In the genomic region with DNA sequence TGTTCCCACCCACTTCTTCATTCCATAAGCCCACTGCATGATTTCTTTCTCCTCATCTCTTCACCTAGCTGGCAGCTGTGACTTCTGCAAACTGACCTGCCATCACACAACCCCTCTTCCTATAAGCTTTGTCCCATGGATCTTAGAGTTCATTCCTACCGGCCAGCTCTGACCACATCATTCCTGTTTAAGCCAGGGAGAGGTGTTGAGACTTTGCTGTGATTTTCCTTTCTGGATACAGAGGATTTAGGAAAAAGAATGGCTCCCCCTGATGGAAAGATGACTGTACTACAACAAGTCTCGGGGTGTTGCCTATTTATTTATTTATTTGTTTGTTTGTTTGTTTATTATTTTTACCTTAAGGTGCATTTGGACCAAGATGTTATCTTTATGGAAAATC, we compare ENCODE assay signal across 9 mouse cellular contexts. TPM values are rescaled to one million over a fixed set of nuclear protein-coding genes. Genes with fewer than 3 reads are reported as not detected.
DNase-seq lines count a peak whose midpoint lies in the region; ATAC-seq and TF ChIP-seq lines count a peak whose summit lies in the region.
"Had no signal": no experiment of that assay in that cellular context is flagged by ENCODE, and none has a peak within 500 bp of the region (broad histone marks: within the 10 kb centered on the region; RNA-seq: fewer than 3 reads in every experiment).

No protein-coding gene starts in this region.

- H3K4me1 ChIP-seq in forebrain, embryonic 14.5 days (ENCODE audit: control insufficient read depth, insufficient read depth, low read length), result peaks cover 8% of the 10 kb centered on the region
- H3K4me1 ChIP-seq in forebrain, embryonic 10.5 days, result peaks cover 19% of the 10 kb centered on the region
- H3K4me1 ChIP-seq in hindbrain, postnatal 0 days (ENCODE audit: insufficient read depth, low read length), result peaks cover 8% of the 10 kb centered on the region; the same call in 1 of the 2 replicates

- H3K9ac ChIP-seq in forebrain, embryonic 14.5 days (ENCODE audit: low read length), result no peak overlapping the region
- no peak overlapping the region; the same call in 1 of the 2 replicates for H3K9ac ChIP-seq in hindbrain, postnatal 0 days (replicated peaks; ENCODE audit: low read length)

- DNase-seq in forebrain, embryonic 14.5 days (ENCODE audit: low spot score), result peak; percentile 84
- DNase-seq in forebrain, embryonic 10.5 days (ENCODE audit: extremely low spot score, low spot score), result no peak
- DNase-seq in A20 (ENCODE audit: low read depth, low spot score), result peak; percentile 44
- peak; percentile 79 to 82 for DNase-seq in cerebellum, postnatal 14 days
- peak; percentile 89 for DNase-seq in hindbrain, postnatal 0 days (ENCODE audit: low spot score)
- DNase-seq in lung, postnatal 25 days (ENCODE audit: low spot score), result peak; percentile 59
- no peak for DNase-seq in right cerebral cortex, adult 18-20 months
- no peak for DNase-seq in layer of hippocampus, adult 9-11 months

- H3K9me3 ChIP-seq in forebrain, embryonic 14.5 days (replicated peaks; ENCODE audit: control insufficient read depth, low read length), result no peaks in the 10 kb centered on the region
- peaks cover 11% of the 10 kb centered on the region; the same call in 1 of the 2 replicates for H3K9me3 ChIP-seq in forebrain, embryonic 10.5 days
- no peaks in the 10 kb centered on the region for H3K9me3 ChIP-seq in hindbrain, postnatal 0 days (ENCODE audit: low read length)

- H3K36me3 ChIP-seq in forebrain, embryonic 14.5 days (ENCODE audit: control insufficient read depth, insufficient read depth, low read length), result no peaks in the 10 kb centered on the region
- H3K36me3 ChIP-seq in forebrain, embryonic 10.5 days (replicated peaks), result peaks cover 11% of the 10 kb centered on the region
- no peaks in the 10 kb centered on the region for H3K36me3 ChIP-seq in hindbrain, postnatal 0 days (ENCODE audit: insufficient read depth, low read length)

- TF ChIP-seq CTCF in hindbrain, postnatal 0 days (IDR thresholded peaks at IDR 0.05; ENCODE audit: low read depth), result peak; percentile 80

- H3K4me2 ChIP-seq in forebrain, embryonic 14.5 days (ENCODE audit: low read length), result no peak overlapping the region
- peak overlapping the region; percentile 88; the same call in 1 of the 2 replicates for H3K4me2 ChIP-seq in hindbrain, postnatal 0 days (ENCODE audit: low read depth, low read length)

- 1% methylated on average over 2 of the region's 2 CpGs for WGBS in forebrain, embryonic 14.5 days
- WGBS in forebrain, embryonic 10.5 days, result 14% methylated on average over 2 of the region's 2 CpGs
- 1% methylated on average over 2 of the region's 2 CpGs for WGBS in hindbrain, postnatal 0 days

- ATAC-seq in forebrain, embryonic 14.5 days, result no peak
- no peak for ATAC-seq in hindbrain, postnatal 0 days

- 0 out of 2 replicates have a peak overlapping the region, but pooled peaks have one; percentile 6 for H3K27ac ChIP-seq in forebrain, embryonic 14.5 days (ENCODE audit: low read depth, low read length)
- H3K27ac ChIP-seq in forebrain, embryonic 10.5 days, result no peak overlapping the region
- H3K27ac ChIP-seq in hindbrain, postnatal 0 days, result peak overlapping the region; percentile 98

- no peak overlapping the region for H3K4me3 ChIP-seq in forebrain, embryonic 14.5 days (ENCODE audit: low read depth, low read length)
- H3K4me3 ChIP-seq in forebrain, embryonic 10.5 days, result no peak overlapping the region
- H3K4me3 ChIP-seq in hindbrain, postnatal 0 days (ENCODE audit: low read length), result no peak overlapping the region

- H3K27me3 ChIP-seq in forebrain, embryonic 14.5 days (replicated peaks; ENCODE audit: control insufficient read depth, insufficient read depth, low read length), result no peaks in the 10 kb centered on the region
- no peaks in the 10 kb centered on the region for H3K27me3 ChIP-seq in forebrain, embryonic 10.5 days (ENCODE audit: poor library complexity, severe bottlenecking)
- H3K27me3 ChIP-seq in hindbrain, postnatal 0 days (ENCODE audit: insufficient read depth, low read length), result no peaks in the 10 kb centered on the region

RNA-seq across cellular contexts. Expression of a gene that starts 1.1 kb away (rescaled TPM):
- 3.6 and 4.9 TPM in 2 replicates for polyA plus RNA-seq in forebrain, embryonic 14.5 days (2014; fragmentation: Nextera tagmentation; extraction: Ambion mirVana)
- 4.1 and 4.2 TPM in 2 replicates for polyA plus RNA-seq in forebrain, embryonic 10.5 days (2016; fragmentation: Nextera tagmentation; extraction: Ambion mirVana)
- total RNA-seq in hindbrain, postnatal 0 days (2014; rRNA removed), result 13.9 and 14.2 TPM in 2 replicates
- polyA plus RNA-seq in hindbrain, postnatal 0 days (2015; fragmentation: Nextera tagmentation; extraction: Ambion mirVana), result 2.6 and 2.7 TPM in 2 replicates

RNA-seq across cellular contexts. Expression of a gene that starts 24.7 kb away (rescaled TPM):
- polyA plus RNA-seq in forebrain, embryonic 14.5 days (2014; fragmentation: Nextera tagmentation; extraction: Ambion mirVana), result not detected in 2 replicates
- 0.41 and 0.48 TPM in 2 replicates for polyA plus RNA-seq in forebrain, embryonic 10.5 days (2016; fragmentation: Nextera tagmentation; extraction: Ambion mirVana)
- total RNA-seq in hindbrain, postnatal 0 days (2014; rRNA removed), result 0.43 and 1.8 TPM in 2 replicates
- 1.8 and 2.2 TPM in 2 replicates for polyA plus RNA-seq in hindbrain, postnatal 0 days (2015; fragmentation: Nextera tagmentation; extraction: Ambion mirVana)
- total RNA-seq: heart, postnatal 14 days had no signal

Comparison
In these comparisons a context has a peak if more than half of its experiments do, and no peak if none do; other contexts are left out.
1. DNase-seq: peak in forebrain, embryonic 14.5 days (single experiment), A20 (single experiment), cerebellum, postnatal 14 days (2 of 2), hindbrain, postnatal 0 days (single experiment) and lung, postnatal 25 days (single experiment); none in forebrain, embryonic 10.5 days (single experiment), right cerebral cortex, adult 18-20 months (single experiment) and layer of hippocampus, adult 9-11 months (single experiment).